Mouse (Mus musculus): ENCODE data around the gene Zc2hc1c. TPM values are rescaled to one million over a fixed set of nuclear protein-coding genes. Genes with fewer than 3 reads are reported as not detected.

Zc2hc1c gene
- total and polyA plus RNA-seq, 3 experiments = 0.04 to 0.39 TPM; not detected in 1

- H3K4me1 ChIP-seq (ENCODE audit: control insufficient read depth in 1 of 2, insufficient read depth in 2 of 2, low read length in 2 of 2) = no peaks in the 10 kb centered on the region
- no peak overlapping the region for H3K4me3 ChIP-seq (ENCODE audit: control insufficient read depth in 1 of 2, insufficient read depth in 1 of 2, low read depth in 2 of 2, low read length in 2 of 2)
- H3K9ac ChIP-seq (ENCODE audit: control insufficient read depth, low read depth, low read length, poor library complexity, severe bottlenecking) = no peak overlapping the region
- TF ChIP-seq MEF2A (IDR thresholded peaks at IDR 0.05; ENCODE audit: extremely low read depth, insufficient replicate concordance, low read depth, low read length, poor library complexity, severe bottlenecking) (no peak), RAD21 (IDR thresholded peaks at IDR 0.05; ENCODE audit: low read depth, low read length) (no peak), MAX (IDR thresholded peaks at IDR 0.05; ENCODE audit: low read length) (no peak), POLR2AphosphoS2 (IDR thresholded peaks at IDR 0.05; ENCODE audit: low read length) (no peak), ZNF384 (IDR thresholded peaks at IDR 0.05; ENCODE audit: low read depth, low read length) (no peak), CHD2 (IDR thresholded peaks at IDR 0.05; ENCODE audit: low read length) (no peak), POLR2A (IDR thresholded peaks at IDR 0.05; ENCODE audit: control insufficient read depth in 1 of 2, insufficient read depth in 1 of 2, low read depth in 1 of 2, low read length in 2 of 2, poor library complexity in 1 of 2) (no peak), POLR2AphosphoS5 (IDR thresholded peaks at IDR 0.05; ENCODE audit: borderline replicate concordance, low read depth, low read length) (no peak), GABPA (IDR thresholded peaks at IDR 0.05; ENCODE audit: low read depth, low read length) (no peak), TAL1 (IDR thresholded peaks at IDR 0.05; ENCODE audit: low read length) (no peak), SIN3A (IDR thresholded peaks at IDR 0.05; ENCODE audit: low read length) (no peak), NRF1 (IDR thresholded peaks at IDR 0.05; ENCODE audit: insufficient read depth, low read depth, low read length, poor library complexity, severe bottlenecking) (no peak), KAT2A (conservative IDR thresholded peaks at IDR 0.05; ENCODE audit: low read depth, low read length) (no peak), USF1 (IDR thresholded peaks at IDR 0.05; ENCODE audit: low read depth, low read length) (no peak), E2F4 (IDR thresholded peaks at IDR 0.05; ENCODE audit: borderline replicate concordance, low read depth, low read length) (no peak), CTCF (IDR thresholded peaks at IDR 0.05 in 2 of 3, conservative IDR thresholded peaks at IDR 0.05 in 1 of 3; ENCODE audit: control insufficient read depth in 1 of 3, insufficient read depth in 1 of 3, low read depth in 2 of 3, low read length in 3 of 3, poor library complexity in 1 of 3, severe bottlenecking in 1 of 3) (no peak), GATA1 (IDR thresholded peaks at IDR 0.05; ENCODE audit: low read depth, low read length) (no peak), BHLHE40 (IDR thresholded peaks at IDR 0.05; ENCODE audit: borderline replicate concordance, low read depth, low read length) (no peak), EP300 (IDR thresholded peaks at IDR 0.05; ENCODE audit: low read depth in 1 of 2, low read length in 2 of 2) (no peak), HCFC1 (IDR thresholded peaks at IDR 0.05; ENCODE audit: low read depth, low read length) (no peak)
- DNase-seq (ENCODE audit: low read depth, low spot score) = no peak
- no peaks in the 10 kb centered on the region for H3K27me3 ChIP-seq (ENCODE audit: control insufficient read depth in 1 of 2, insufficient read depth in 2 of 2, low read length in 2 of 2)
- H3K27ac ChIP-seq (ENCODE audit: control insufficient read depth, low read depth, low read length) = no peak overlapping the region
- H3K36me3 ChIP-seq (ENCODE audit: control insufficient read depth in 1 of 2, insufficient read depth in 2 of 2, low read length in 2 of 2) = no peaks in the 10 kb centered on the region; a peak in 1 of 4 replicates
- no peaks in the 10 kb centered on the region for H3K9me3 ChIP-seq (replicated peaks; ENCODE audit: insufficient read depth, low read length)
- H3K79me2 ChIP-seq (ENCODE audit: control insufficient read depth, insufficient read depth, low read length, poor library complexity) = no peaks in the 10 kb centered on the region
Measured at GRCm38 (mm10) chr12:85298835-85299180, 10.4 kb downstream of the Zc2hc1c start.

- no peak overlapping the region for H3K9ac ChIP-seq (ENCODE audit: control insufficient read depth, low read depth, low read length, poor library complexity, severe bottlenecking)
- no peaks in the 10 kb centered on the region for H3K4me1 ChIP-seq (ENCODE audit: control insufficient read depth in 1 of 2, insufficient read depth in 2 of 2, low read length in 2 of 2)
- TF ChIP-seq ELF1 (IDR thresholded peaks at IDR 0.05; ENCODE audit: low read depth, low read length) (no peak), BHLHE40 (IDR thresholded peaks at IDR 0.05; ENCODE audit: borderline replicate concordance, low read depth, low read length) (no peak), MYB (IDR thresholded peaks at IDR 0.05; ENCODE audit: low read depth, low read length) (no peak), E2F4 (IDR thresholded peaks at IDR 0.05; ENCODE audit: borderline replicate concordance, low read depth, low read length) (no peak), MAZ (IDR thresholded peaks at IDR 0.05; ENCODE audit: low read depth, low read length) (no peak), ZC3H11A (IDR thresholded peaks at IDR 0.05; ENCODE audit: low read depth, low read length) (no peak), POLR2A (IDR thresholded peaks at IDR 0.05; ENCODE audit: control insufficient read depth in 1 of 2, insufficient read depth in 1 of 2, low read depth in 1 of 2, low read length in 2 of 2, poor library complexity in 1 of 2) (no peak), HCFC1 (IDR thresholded peaks at IDR 0.05; ENCODE audit: low read depth, low read length) (no peak), JUND (IDR thresholded peaks at IDR 0.05; ENCODE audit: low read depth, low read length) (no peak)
- no peaks in the 10 kb centered on the region for H3K79me2 ChIP-seq (ENCODE audit: control insufficient read depth, insufficient read depth, low read length, poor library complexity)
- no peak overlapping the region for H3K4me3 ChIP-seq (ENCODE audit: control insufficient read depth in 1 of 2, insufficient read depth in 1 of 2, low read depth in 2 of 2, low read length in 2 of 2)
- H3K36me3 ChIP-seq (ENCODE audit: control insufficient read depth in 1 of 2, insufficient read depth in 2 of 2, low read length in 2 of 2) = peaks cover 0 to 11% of the 10 kb centered on the region in 2 experiments; a peak in 2 of 4 replicates
- H3K27ac ChIP-seq (ENCODE audit: control insufficient read depth, low read depth, low read length) = no peak overlapping the region
- no peaks in the 10 kb centered on the region for H3K9me3 ChIP-seq (replicated peaks; ENCODE audit: insufficient read depth, low read length)
- no peak for DNase-seq (ENCODE audit: low read depth, low spot score)
- no peaks in the 10 kb centered on the region for H3K27me3 ChIP-seq (ENCODE audit: control insufficient read depth in 1 of 2, insufficient read depth in 2 of 2, low read length in 2 of 2)
Measured at GRCm38 (mm10) chr12:85303256-85303655, 14.9 kb downstream of the Zc2hc1c start.
